Mouse (Mus musculus): ENCODE data around the gene Optn. TPM values are rescaled to one million over a fixed set of nuclear protein-coding genes. Genes with fewer than 3 reads are reported as not detected.
"Not testable (repeated sequence)": the region's sequence is repeated elsewhere in the genome, so short reads cannot be mapped to it uniquely, and the experiment has no call there.

The Optn gene
- polyA plus RNA-seq, 1 experiment from 2014 or later = 13.0 TPM

DNA sequence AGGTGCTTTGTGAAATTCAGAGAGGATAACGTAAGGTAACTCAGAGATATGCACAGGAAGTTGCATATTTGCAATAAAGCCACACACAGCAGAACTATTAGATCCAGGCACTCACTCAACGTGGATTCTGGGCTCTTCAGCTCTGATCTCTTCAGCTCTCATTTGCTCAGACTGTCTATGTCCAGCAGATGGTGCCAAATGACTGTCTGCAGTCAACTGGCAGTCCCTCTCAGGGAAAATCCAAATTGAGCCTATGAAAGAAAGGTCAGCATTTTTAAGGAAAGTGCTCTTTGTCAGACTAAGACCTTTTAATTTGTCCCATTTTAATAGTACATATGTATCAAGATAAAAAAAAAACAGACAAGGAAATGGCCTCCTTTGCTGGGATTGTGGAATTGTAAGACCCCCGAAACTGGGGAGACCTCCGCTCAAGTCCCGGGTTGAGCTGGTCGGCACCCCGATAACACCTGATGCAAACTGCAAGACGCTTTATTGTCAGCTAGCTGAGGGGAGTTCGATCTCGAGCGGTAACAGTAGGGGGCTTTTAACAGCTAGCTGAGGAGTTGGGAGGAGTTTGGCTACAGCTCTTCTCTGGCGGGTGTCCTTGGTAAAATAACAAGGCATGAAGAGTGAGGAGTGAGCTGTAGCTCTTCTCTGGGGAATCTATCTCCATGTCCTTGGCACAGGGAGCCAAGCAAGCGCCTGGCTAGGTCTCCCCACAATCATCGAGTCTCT, 16.4 kb upstream of the Optn start:
- peak overlapping the region; percentile 80 for H3K4me2 ChIP-seq
- no peaks in the 10 kb centered on the region for H3K36me3 ChIP-seq
- no peak for ATAC-seq (ENCODE audit: extremely low read depth, insufficient number of reproducible peaks, low FRiP score, low TSS enrichment)
- no peak overlapping the region for H3K27ac ChIP-seq (replicated peaks)
- WGBS = 4% methylated on average over 14 of the region's 14 CpGs
- peaks cover 7% of the 10 kb centered on the region for H3K4me1 ChIP-seq
- no peaks in the 10 kb centered on the region for H3K9me3 ChIP-seq
- H3K4me3 ChIP-seq = peak overlapping the region; percentile 49
- H3K9ac ChIP-seq = peak overlapping the region; percentile 76
- no peaks in the 10 kb centered on the region for H3K27me3 ChIP-seq (replicated peaks)

DNA sequence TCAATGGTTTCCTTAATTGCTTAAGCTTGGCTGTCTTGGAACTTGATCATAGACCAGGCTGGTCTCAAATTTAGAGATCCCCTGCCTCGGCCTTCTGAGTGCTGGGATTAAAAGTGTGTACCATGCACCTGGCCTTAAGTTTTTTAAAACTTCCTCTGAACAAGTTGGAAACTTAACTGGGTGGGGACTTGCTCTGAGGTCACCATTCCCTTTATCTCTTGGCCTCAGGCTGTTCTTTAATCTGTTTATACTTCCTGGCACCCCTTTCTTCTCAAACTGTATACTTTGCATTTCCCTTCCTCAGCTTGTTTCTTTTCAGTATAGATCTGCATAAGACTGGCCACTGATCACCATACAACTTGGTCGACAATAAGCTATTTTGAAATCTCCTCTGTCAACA, 14.1 kb upstream of the Optn start:
- no peak for ATAC-seq (ENCODE audit: extremely low read depth, insufficient number of reproducible peaks, low FRiP score, low TSS enrichment)
- H3K27ac ChIP-seq (replicated peaks) = no peak overlapping the region
- H3K4me2 ChIP-seq = no peak overlapping the region
- no peak overlapping the region for H3K4me3 ChIP-seq
- no peaks in the 10 kb centered on the region for H3K9me3 ChIP-seq
- 57% methylated on average over 2 of the region's 2 CpGs for WGBS
- peaks cover 7% of the 10 kb centered on the region for H3K4me1 ChIP-seq
- H3K36me3 ChIP-seq = no peaks in the 10 kb centered on the region
- no peak overlapping the region for H3K9ac ChIP-seq
- no peaks in the 10 kb centered on the region for H3K27me3 ChIP-seq (replicated peaks)

DNA sequence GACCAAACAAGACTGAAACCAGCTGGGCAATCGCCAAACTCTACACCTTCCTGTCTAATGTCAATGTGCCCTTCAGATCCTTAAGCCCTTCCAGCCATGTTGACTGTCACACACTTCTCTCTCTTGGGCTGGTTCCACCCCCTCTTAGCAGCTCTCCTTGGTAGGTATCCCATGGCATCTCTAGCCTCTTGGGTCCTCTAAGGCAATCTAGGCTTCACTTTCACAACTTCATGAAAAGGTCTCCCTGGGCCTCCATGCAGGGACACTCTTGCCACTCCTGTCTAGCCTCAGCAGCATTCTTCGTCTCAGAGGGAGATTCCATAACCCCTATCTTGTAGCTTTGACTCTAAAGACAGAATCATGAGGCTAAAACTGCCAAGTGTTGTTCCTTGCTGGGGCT, 13.6 kb upstream of the Optn start:
- 72% methylated on average over 2 of the region's 2 CpGs for WGBS

DNA sequence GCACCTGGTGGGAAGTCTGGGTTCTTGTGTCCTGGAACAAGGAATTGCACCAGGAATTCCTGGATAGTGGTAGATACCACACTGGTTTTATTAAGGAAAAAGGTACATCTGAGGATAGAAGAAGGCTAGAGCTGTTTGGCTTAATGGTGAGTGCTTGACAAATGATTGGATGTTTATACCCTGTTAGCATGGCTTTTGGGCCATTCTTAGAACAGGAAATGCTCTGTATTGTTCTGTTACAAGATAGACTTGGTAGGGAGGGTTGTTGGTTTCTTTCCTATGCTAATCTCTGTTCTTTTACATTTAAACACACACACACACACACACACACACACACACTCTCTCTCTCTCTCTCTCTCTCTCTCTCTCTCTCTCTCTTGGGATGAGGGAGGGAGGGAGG, 12.0 kb upstream of the Optn start:
- H3K27me3 ChIP-seq (replicated peaks) = no peaks in the 10 kb centered on the region; the same call in 1 of the 2 replicates
- no peak overlapping the region for H3K4me2 ChIP-seq
- no peaks in the 10 kb centered on the region for H3K9me3 ChIP-seq
- H3K9ac ChIP-seq = no peak overlapping the region
- no peak for ATAC-seq (ENCODE audit: extremely low read depth, insufficient number of reproducible peaks, low FRiP score, low TSS enrichment)
- H3K4me3 ChIP-seq = no peak overlapping the region
- H3K36me3 ChIP-seq = no peaks in the 10 kb centered on the region
- no peak overlapping the region for H3K27ac ChIP-seq (replicated peaks)
- peaks cover 7% of the 10 kb centered on the region for H3K4me1 ChIP-seq

More for the DNA sequence above, 13.6 kb upstream of the Optn start:
- Histone ChIP-seq H3K27me3 (replicated peaks) (no peaks in the 10 kb centered on the region; the same call in 1 of the 2 replicates), H3K9me3 (no peaks in the 10 kb centered on the region), H3K9ac (no peak overlapping the region), H3K27ac (replicated peaks) (no peak overlapping the region), H3K36me3 (no peaks in the 10 kb centered on the region), H3K4me1 (peaks cover 7% of the 10 kb centered on the region), H3K4me3 (no peak overlapping the region), H3K4me2 (no peak overlapping the region)
- no peak for ATAC-seq (ENCODE audit: extremely low read depth, insufficient number of reproducible peaks, low FRiP score, low TSS enrichment)

DNA sequence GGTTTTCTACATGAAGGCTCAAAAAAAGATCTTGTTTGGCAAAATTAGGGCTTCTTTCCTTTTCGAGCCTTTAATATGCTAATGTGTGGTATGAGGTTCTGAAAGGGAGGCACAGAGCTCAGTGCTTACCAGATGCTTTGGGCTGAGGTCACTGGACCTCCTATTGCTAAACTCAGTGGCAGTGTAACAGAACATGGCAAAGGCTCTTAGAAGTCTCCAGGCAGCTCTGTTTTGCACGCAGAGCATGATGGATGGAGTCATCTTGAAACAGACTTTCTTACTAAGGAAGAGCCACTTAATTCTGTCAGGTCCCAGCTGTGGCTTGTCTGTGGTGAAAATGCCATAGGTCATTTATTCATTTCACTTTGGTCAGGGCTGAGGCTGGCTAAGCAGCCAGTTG, 11.6 kb upstream of the Optn start:
- Histone ChIP-seq H3K4me3 (no peak overlapping the region), H3K9me3 (no peaks in the 10 kb centered on the region), H3K27ac (replicated peaks) (no peak overlapping the region), H3K27me3 (replicated peaks) (no peaks in the 10 kb centered on the region; the same call in 1 of the 2 replicates), H3K9ac (no peak overlapping the region), H3K4me1 (peaks cover 3% of the 10 kb centered on the region), H3K4me2 (no peak overlapping the region), H3K36me3 (no peaks in the 10 kb centered on the region)
- ATAC-seq (ENCODE audit: extremely low read depth, insufficient number of reproducible peaks, low FRiP score, low TSS enrichment) = no peak
- WGBS = 55% methylated on average over 2 of the region's 2 CpGs

DNA sequence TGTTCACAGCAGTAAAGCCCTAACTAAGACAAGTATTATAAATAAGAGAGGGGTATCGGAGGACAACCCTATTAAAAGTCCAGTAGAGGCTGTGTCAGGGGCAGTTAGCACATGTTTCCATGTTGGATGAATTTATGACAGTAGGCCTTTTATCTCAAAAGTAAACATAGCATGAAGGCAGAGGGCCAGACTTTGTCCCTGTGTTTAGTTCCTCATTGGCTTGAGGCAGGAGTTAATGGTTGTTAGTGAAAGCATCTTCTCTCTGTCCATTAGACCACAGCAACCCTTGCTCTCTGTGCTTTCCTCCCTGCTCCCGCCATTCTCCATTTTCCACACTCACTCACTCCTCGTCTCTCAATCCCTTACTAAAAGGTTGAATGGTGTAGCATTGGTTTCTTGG, 9.9 kb upstream of the Optn start:
- WGBS = 83% methylated on average over 3 of the region's 3 CpGs
- Histone ChIP-seq H3K27ac (replicated peaks) (no peak overlapping the region), H3K4me3 (no peak overlapping the region), H3K36me3 (no peaks in the 10 kb centered on the region), H3K4me1 (no peaks in the 10 kb centered on the region), H3K9me3 (no peaks in the 10 kb centered on the region), H3K27me3 (replicated peaks) (no peaks in the 10 kb centered on the region; the same call in 1 of the 2 replicates), H3K9ac (no peak overlapping the region), H3K4me2 (no peak overlapping the region)
- ATAC-seq (ENCODE audit: extremely low read depth, insufficient number of reproducible peaks, low FRiP score, low TSS enrichment) = no peak

DNA sequence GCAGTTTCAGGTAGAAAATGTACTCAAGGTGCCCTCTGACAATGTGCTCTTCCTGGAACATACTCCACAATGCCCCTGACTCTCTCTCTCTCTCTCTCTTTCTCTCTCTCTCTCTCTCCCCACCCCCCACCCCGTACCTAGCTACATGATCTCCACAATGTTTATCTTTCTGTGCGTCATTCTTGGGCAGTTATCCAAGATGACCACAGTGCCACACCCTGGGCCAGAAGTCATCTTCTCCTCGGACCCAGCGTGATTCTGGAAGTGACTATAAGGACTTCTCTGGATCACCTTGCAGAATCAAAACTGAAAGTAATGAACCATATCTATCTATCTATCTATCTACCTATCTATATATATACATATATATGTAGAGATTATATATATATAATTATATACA, 4.1 kb upstream of the Optn start:
- H3K27me3 ChIP-seq (replicated peaks) = no peaks in the 10 kb centered on the region; the same call in 1 of the 2 replicates
- no peak overlapping the region for H3K9ac ChIP-seq
- H3K27ac ChIP-seq (replicated peaks) = no peak overlapping the region
- no peaks in the 10 kb centered on the region for H3K9me3 ChIP-seq
- 63% methylated on average over 4 of the region's 4 CpGs for WGBS
- no peak for ATAC-seq (ENCODE audit: extremely low read depth, insufficient number of reproducible peaks, low FRiP score, low TSS enrichment)
- H3K36me3 ChIP-seq = no peaks in the 10 kb centered on the region
- peaks cover 8% of the 10 kb centered on the region for H3K4me1 ChIP-seq
- H3K4me3 ChIP-seq = no peak overlapping the region
- no peak overlapping the region for H3K4me2 ChIP-seq

DNA sequence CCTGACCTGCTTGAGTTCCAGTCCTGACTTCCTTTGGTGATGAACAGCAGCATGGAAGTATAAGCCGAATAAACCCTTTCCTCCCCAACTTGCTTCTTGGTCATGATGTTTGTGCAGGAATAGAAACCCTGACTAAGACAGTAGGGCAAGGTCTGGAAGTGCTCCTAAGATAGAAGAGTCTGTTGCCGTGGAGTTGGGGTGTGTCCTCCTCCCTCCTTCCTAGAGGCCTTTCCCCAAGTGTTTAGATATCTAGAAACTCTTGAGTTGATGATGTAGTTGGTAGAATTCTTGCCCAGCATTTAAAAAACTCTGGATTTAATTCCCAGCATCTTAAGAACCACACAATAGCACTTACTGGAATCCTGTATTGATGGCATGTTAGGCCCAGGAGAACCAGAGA, 3.4 kb upstream of the Optn start:
- not testable (repeated sequence) for H3K4me2 ChIP-seq; H3K9ac ChIP-seq; H3K9me3 ChIP-seq; ATAC-seq (ENCODE audit: extremely low read depth, insufficient number of reproducible peaks, low FRiP score, low TSS enrichment); H3K36me3 ChIP-seq; H3K4me3 ChIP-seq; H3K27ac ChIP-seq (replicated peaks); H3K27me3 ChIP-seq (replicated peaks)
- peaks cover 15% of the 10 kb centered on the region for H3K4me1 ChIP-seq
- 78% methylated on average over 2 of the region's 2 CpGs for WGBS

DNA sequence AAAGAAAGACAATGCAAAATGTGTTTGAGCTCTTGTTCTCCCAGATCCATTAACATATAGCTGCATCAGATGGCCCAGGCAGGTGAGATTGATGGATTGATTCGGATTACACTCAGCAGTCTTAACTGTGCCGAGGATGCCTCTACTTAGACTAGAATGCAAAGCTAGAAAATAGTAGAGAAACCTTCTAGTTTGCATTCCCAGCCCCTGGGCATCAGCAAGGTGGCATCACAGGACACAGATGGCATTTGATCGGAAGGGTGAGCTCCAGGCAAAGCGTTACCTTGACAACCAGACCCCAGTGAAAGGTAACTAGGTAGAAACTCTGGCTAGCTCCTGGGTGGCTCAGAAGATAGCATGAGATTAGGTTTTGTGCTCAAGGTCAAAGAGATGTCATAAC, 396 bp upstream of the Optn start:
- Histone ChIP-seq H3K4me3 (peak overlapping the region; percentile 74), H3K4me2 (peak overlapping the region; percentile 93), H3K9ac (peak overlapping the region; percentile 87; the same call in 1 of the 2 replicates), H3K36me3 (no peaks in the 10 kb centered on the region), H3K27me3 (replicated peaks) (no peaks in the 10 kb centered on the region), H3K27ac (replicated peaks) (no peak overlapping the region), H3K9me3 (no peaks in the 10 kb centered on the region), H3K4me1 (peaks cover 17% of the 10 kb centered on the region)
- no peak for ATAC-seq (ENCODE audit: extremely low read depth, insufficient number of reproducible peaks, low FRiP score, low TSS enrichment)
- 29% methylated on average over 4 of the region's 4 CpGs for WGBS

DNA sequence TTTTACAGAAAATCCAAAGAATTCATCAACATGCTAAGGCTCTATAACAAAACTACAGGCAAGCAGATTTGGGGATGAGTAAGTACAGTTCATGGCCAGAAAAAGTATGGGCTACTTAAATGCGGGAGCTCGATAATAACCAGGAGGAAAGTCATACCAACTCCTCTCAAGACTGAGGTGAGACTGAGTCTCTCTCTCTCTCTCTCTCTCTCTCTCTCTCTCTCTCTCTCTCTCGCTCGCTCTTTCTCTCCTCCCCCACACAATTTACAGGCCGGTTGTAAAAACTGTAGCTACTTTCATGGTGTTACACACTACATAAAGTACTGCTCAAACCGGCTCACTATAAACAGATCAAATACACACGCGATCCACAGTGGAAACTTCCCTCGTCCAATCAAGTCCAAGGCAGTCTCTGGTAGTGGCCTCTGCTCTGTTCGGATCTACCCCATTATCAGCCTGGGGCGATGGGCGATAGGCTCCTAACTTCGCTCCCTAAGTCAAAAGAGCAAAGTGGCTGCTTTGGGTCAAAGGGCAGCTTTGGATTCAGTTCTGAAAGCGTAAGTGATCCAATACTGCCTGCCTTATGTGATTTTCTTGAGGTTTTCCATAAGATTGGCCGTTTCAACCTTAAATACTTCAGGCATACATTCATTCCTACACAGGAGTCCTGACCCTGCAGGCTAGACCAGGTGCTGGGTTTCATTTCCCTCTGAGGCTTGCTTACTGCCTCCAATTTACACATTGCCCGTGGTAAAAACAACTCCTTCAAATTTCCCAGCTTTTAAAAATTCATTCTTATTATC, 1.2 kb downstream of the Optn start:
- Histone ChIP-seq H3K27me3 (replicated peaks) (no peaks in the 10 kb centered on the region), H3K4me2 (peak overlapping the region; percentile 93), H3K36me3 (no peaks in the 10 kb centered on the region), H3K9me3 (no peaks in the 10 kb centered on the region), H3K27ac (replicated peaks) (no peak overlapping the region), H3K4me3 (peak overlapping the region; percentile 74), H3K4me1 (peaks cover 17% of the 10 kb centered on the region), H3K9ac (peak overlapping the region; percentile 87)
- ATAC-seq (ENCODE audit: extremely low read depth, insufficient number of reproducible peaks, low FRiP score, low TSS enrichment) = no peak
- WGBS = 40% methylated on average over 16 of the region's 16 CpGs

DNA sequence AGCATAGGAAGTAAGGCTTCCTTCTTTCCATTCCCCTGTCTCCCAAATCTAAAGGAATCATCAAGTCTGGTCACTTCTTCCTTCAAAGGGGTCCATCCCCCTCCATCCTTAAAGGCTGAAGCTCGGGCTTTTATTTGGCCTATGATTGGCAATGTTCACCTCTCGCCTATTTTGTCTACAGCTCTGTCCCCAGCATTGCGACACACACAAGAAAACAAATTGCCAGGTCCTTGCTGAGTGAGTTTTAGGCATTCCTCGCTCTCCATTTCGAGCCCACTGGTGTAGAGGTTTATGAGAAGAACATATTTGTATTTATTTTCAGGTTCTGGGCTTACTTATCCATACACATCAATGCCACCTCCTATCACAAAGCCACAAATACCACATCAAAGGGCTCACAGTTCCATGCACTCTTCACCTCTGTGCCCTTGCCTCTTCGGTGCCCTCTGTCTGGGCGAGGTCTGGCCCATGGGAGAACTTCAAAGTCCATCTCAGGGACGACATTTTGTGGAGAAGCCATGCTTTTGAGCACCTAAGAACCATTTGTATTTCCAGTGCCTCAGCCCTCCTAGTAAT, 2.6 kb downstream of the Optn start:
- WGBS = 77% methylated on average over 8 of the region's 8 CpGs
- ATAC-seq (ENCODE audit: extremely low read depth, insufficient number of reproducible peaks, low FRiP score, low TSS enrichment) = no peak
- no peak overlapping the region for H3K4me3 ChIP-seq
- H3K27ac ChIP-seq (replicated peaks) = no peak overlapping the region
- peaks cover 17% of the 10 kb centered on the region for H3K4me1 ChIP-seq
- no peaks in the 10 kb centered on the region for H3K9me3 ChIP-seq
- H3K27me3 ChIP-seq (replicated peaks) = no peaks in the 10 kb centered on the region
- no peak overlapping the region for H3K4me2 ChIP-seq
- no peaks in the 10 kb centered on the region for H3K36me3 ChIP-seq
- no peak overlapping the region for H3K9ac ChIP-seq

All from heart, embryonic 13.5 days (tissue).